ENCODE assay signal across 9 mouse cellular contexts in genomic region chr7:142373641-142374412, GRCm38 (mm10). TPM values are rescaled to one million over a fixed set of nuclear protein-coding genes. Genes with fewer than 3 reads are reported as not detected.
DNase-seq lines count a peak whose midpoint lies in the region; ATAC-seq lines count a peak whose summit lies in the region.
"Had no signal": no experiment of that assay in that cellular context is flagged by ENCODE, and none has a peak within 500 bp of the region (broad histone marks: within the 10 kb centered on the region; RNA-seq: fewer than 3 reads in every experiment).

Ifitm10 (minus strand) TSS chr7:142373753.

- no peak for DNase-seq in heart, postnatal 10 days
- peak; percentile 76 for DNase-seq in 3134 (ENCODE audit: extremely low read depth, insufficient read length, low spot score)
- DNase-seq in left cerebral cortex, postnatal 14 days (ENCODE audit: low spot score in 2 of 2): peak; percentile 26 to 42
- DNase-seq in frontal cortex, postnatal 10 days (ENCODE audit: low spot score in 2 of 2): no peak
- DNase-seq in spleen, postnatal 14 days (ENCODE audit: low spot score in 2 of 2): no peak

- H3K9me3 ChIP-seq in heart, embryonic 11.5 days (replicated peaks; ENCODE audit: control insufficient read depth, low read length): no peaks in the 10 kb centered on the region
- no peaks in the 10 kb centered on the region for H3K9me3 ChIP-seq in embryonic facial prominence, embryonic 12.5 days
- H3K9me3 ChIP-seq in stomach, embryonic 14.5 days (ENCODE audit: control insufficient read depth, low read depth, low read length): no peaks in the 10 kb centered on the region

- intact Hi-C loops in heart, postnatal 10 days (cut with DNase I): no loop called here
- intact Hi-C loops in left cerebral cortex, postnatal 14 days (cut with DNase I): no loop called here

- peak within 1 kb of the TSS; percentile 95 for H3K4me2 ChIP-seq in heart, embryonic 11.5 days
- peak within 1 kb of the TSS; percentile 83 for H3K4me2 ChIP-seq in embryonic facial prominence, embryonic 12.5 days (replicated peaks)
- H3K4me2 ChIP-seq in stomach, embryonic 14.5 days (replicated peaks; ENCODE audit: low read depth, low read length): peak within 1 kb of the TSS; percentile 80

- whole genome bisulfite sequencing in heart, embryonic 11.5 days (ENCODE audit: insufficient replicate concordance): 70% methylated on average over 8 of the region's 8 CpGs
- 60% methylated on average over 8 of the region's 8 CpGs for WGBS in embryonic facial prominence, embryonic 12.5 days
- 67% methylated on average over 8 of the region's 8 CpGs for WGBS in stomach, embryonic 14.5 days

- H3K9ac ChIP-seq in heart, embryonic 11.5 days (ENCODE audit: low read depth, low read length): no peak within 1 kb of the TSS
- no peak within 1 kb of the TSS for H3K9ac ChIP-seq in embryonic facial prominence, embryonic 12.5 days
- H3K9ac ChIP-seq in stomach, embryonic 14.5 days (replicated peaks; ENCODE audit: low read depth, low read length): no peak within 1 kb of the TSS

- ATAC-seq in heart, embryonic 11.5 days (replicated peaks; ENCODE audit: insufficient number of reproducible peaks, low FRiP score, low TSS enrichment): no peak
- no peak for ATAC-seq in embryonic facial prominence, embryonic 12.5 days (ENCODE audit: insufficient number of reproducible peaks, insufficient read depth, low FRiP score, low TSS enrichment)
- no peak for ATAC-seq in stomach, embryonic 14.5 days (ENCODE audit: insufficient number of reproducible peaks, insufficient read depth, low FRiP score, low read depth)

- peaks cover 26% of the 10 kb centered on the region for H3K36me3 ChIP-seq in heart, embryonic 11.5 days (ENCODE audit: control insufficient read depth, insufficient read depth, low read length)
- H3K36me3 ChIP-seq in embryonic facial prominence, embryonic 12.5 days: peaks cover 34% of the 10 kb centered on the region
- peaks cover 29% of the 10 kb centered on the region for H3K36me3 ChIP-seq in stomach, embryonic 14.5 days (ENCODE audit: control insufficient read depth, insufficient read depth, low read length)

- no peak within 1 kb of the TSS for H3K27ac ChIP-seq in heart, embryonic 11.5 days (ENCODE audit: low read depth, low read length)
- no peak within 1 kb of the TSS for H3K27ac ChIP-seq in embryonic facial prominence, embryonic 12.5 days
- H3K27ac ChIP-seq in stomach, embryonic 14.5 days (ENCODE audit: low read length): no peak within 1 kb of the TSS
- H3K27ac ChIP-seq: macrophage had no signal

- H3K4me3 ChIP-seq in heart, embryonic 11.5 days (ENCODE audit: low read depth, low read length): peak within 1 kb of the TSS; percentile 52
- peak within 1 kb of the TSS; percentile 44; the same call in 1 of the 2 replicates for H3K4me3 ChIP-seq in embryonic facial prominence, embryonic 12.5 days
- H3K4me3 ChIP-seq in stomach, embryonic 14.5 days (ENCODE audit: low read depth, low read length): no peak within 1 kb of the TSS

- peaks cover 28% of the 10 kb centered on the region for H3K4me1 ChIP-seq in heart, embryonic 11.5 days (ENCODE audit: control insufficient read depth, insufficient read depth, low read length)
- H3K4me1 ChIP-seq in embryonic facial prominence, embryonic 12.5 days: peaks cover 20% of the 10 kb centered on the region; the same call in 1 of the 2 replicates
- no peaks in the 10 kb centered on the region for H3K4me1 ChIP-seq in stomach, embryonic 14.5 days (ENCODE audit: control insufficient read depth, insufficient read depth, low read length)

- H3K27me3 ChIP-seq in heart, embryonic 11.5 days (ENCODE audit: control insufficient read depth, insufficient read depth, low read length): peaks cover 5% of the 10 kb centered on the region; the same call in 1 of the 2 replicates
- H3K27me3 ChIP-seq in embryonic facial prominence, embryonic 12.5 days: peaks cover 44% of the 10 kb centered on the region
- peaks cover 22% of the 10 kb centered on the region for H3K27me3 ChIP-seq in stomach, embryonic 14.5 days (ENCODE audit: control insufficient read depth, insufficient read depth, low read length)

RNA-seq across cellular contexts. Expression of gene Ifitm10, which starts in this region (rescaled TPM):
- 7.6 and 8.3 TPM in 2 replicates for polyA plus RNA-seq in heart, embryonic 11.5 days (2014; fragmentation: Nextera tagmentation; extraction: Ambion mirVana)
- total RNA-seq in heart, postnatal 10 days (2021): 1 to 10 TPM; 1.0 to 1.1 TPM
- 2.3 and 2.9 TPM in 2 replicates for polyA plus RNA-seq in embryonic facial prominence, embryonic 12.5 days (2016; fragmentation: Nextera tagmentation; extraction: Ambion mirVana)
- 10 to 100 TPM; 22.3 to 24.9 TPM for total RNA-seq in left cerebral cortex, postnatal 14 days (2021)
- polyA plus RNA-seq in stomach, embryonic 14.5 days (2014; fragmentation: Nextera tagmentation; extraction: Ambion mirVana): 1.2 and 2.5 TPM in 2 replicates
- polyA plus RNA-seq: macrophage had no signal

Comparison
In these comparisons a context has a peak if more than half of its experiments do, and no peak if none do; other contexts are left out.
1. RNA of gene Ifitm10 (total RNA-seq): 22.3 to 24.9 TPM in left cerebral cortex, postnatal 14 days; 1.0 to 1.1 TPM in heart, postnatal 10 days; every median in the first group is over 10 times any median in the second.
2. DNase-seq: peak in 3134 (single experiment) and left cerebral cortex, postnatal 14 days (2 of 2); none in heart, postnatal 10 days (0 of 2), frontal cortex, postnatal 10 days (0 of 2) and spleen, postnatal 14 days (0 of 2).
3. Peak in every context shown above with its lines, with median percentiles within 50 percentile points of each other: H3K4me2 ChIP-seq.